Mouse (Mus musculus) frontal cortex, adult (tissue): ENCODE results near the gene Xpo1.
"Not testable (repeated sequence)": the region's sequence is repeated elsewhere in the genome, so short reads cannot be mapped to it uniquely, and the experiment has no call there.

Experiments used
- ATAC-seq: cut with Nextera tagmentation; 2 replicates; pipeline ENCODE4 v1.9.2; 2017; ENCODE audit warnings: mild to moderate bottlenecking, moderate library complexity, mixed read lengths; ENCODE audit not compliant: low TSS enrichment

Gene Xpo1

DNA sequence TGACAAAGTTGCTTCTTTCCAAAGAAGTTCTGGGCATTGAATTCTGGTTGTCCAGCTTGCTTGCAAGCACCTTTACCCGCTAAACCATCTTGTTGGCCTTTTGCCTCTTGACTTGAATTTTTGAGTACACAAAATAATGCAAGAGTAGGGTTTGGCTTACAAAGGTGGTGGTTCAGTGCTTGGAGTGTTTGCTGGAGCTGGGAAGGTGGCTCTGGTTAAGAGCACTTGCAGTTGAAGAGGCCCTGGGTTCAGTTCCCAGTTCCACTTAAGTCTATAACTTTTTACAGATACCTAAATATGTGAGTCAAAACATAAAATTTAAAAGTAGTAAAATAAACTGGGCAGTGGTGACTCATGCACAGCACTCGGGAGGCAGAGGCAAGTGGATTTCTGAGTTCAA is 42.5 kb downstream of the Xpo1 start:
- no peak for ATAC-seq

DNA sequence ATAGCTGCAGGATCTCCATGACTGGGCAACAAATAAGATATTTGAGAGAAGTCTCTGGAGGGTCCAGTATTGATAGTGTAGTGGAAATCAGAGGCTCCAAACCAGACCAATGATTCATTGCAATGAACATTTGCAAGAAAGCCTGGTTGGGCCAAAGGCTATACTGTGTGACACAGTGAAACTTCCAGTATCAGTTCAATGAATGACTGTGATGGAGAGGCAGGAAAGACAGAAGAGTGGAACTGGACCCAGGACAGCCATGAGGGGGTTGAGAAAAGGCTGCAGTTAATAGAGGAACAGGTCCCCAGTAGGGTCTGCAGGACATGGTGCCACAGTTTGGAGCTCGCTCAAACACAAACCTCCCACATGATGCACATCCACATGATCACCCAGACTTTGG is 44.1 kb downstream of the Xpo1 start:
- no peak for ATAC-seq

DNA sequence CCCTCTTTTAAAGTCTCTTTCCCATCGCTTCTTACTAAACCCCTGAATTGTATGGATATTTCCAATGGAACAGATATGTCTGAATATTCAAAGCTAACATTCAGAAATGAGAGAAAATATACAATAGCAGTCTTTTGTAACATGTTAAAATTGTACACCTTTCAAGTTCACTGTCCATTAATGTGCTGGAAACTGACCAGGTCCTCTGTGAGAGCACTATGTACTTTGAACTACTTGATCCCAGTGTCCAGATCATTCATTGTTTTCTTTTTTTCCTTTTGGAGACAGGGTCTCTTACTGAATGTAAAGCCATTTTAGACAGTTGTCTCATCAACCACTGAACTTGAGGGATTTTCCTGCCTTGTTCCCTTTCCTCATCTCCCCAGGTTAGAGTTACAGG is 47.3 kb downstream of the Xpo1 start:
- no peak for ATAC-seq

DNA sequence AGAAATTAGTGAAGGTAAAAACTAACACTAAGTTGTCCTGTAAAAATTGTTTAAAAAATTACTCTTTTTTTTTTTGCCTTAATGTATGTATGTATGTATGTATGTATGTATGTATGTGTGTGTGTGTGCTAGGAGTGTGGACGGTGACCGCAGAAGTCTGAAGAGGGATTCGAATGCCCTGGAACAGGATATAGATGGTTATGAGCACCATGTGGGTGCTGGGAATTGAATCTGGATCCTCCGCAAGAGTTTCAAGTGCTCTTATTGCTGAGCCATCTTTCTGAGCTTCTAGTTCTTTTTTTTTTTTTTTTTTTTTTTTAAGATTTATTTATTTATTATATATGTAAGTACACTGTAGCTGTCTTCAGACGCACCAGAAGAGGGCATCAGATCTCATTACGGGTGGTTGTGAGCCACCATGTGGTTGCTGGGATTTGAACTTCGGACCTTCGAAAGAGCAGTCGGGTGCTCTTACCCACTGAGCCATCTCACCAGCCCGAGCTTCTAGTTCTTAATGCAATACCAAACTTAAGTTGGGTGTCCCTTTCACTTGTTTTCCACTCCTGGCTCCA is 49.3 kb downstream of the Xpo1 start:
- not testable (repeated sequence) for ATAC-seq

DNA sequence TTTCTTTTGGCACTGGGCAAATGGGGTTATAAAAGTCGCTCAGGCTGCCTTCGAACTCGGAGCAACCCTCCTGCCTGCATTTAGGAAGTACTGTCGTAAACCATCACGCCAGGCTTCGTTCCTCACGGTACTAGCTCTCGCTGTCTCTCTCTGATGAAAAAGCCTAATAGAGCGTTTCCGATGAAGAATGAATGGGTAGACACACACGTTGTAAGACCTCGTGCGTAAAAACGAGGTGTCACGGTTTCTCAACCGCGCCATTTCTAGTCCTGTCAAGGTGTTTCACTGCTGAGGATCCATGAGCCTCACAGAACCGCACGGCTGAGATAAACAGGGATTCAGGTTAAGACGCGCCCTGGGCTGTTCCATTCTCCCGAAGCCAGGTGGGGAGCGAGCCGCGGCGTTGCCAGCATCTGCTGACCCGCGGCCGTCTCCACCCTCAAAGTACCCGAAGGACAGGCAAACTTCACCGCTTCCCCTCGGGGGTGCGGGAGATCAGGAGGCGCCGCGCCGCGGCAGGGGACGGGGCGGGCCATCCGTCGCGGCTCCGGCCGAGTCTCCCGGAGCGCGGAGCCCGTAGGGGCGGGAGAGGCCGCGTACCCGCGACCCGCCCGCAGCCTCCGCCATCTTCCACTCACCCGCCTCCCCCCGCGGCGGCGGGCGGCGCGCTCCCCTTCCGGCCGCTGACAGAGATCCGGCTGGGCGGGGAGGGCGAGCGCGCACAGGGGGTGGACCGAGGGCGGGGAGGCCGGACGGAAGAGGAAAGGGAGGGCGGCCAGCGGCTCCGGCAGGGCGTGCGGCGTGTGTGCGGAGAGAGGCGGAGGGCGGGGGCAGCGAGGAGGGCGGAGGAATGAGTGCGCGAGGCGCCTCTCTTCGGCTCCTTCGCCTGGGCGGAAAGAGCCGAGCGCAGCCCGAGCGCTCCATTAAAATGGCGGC is 50.1 kb downstream of the Xpo1 start:
- peak; percentile 95 for ATAC-seq

DNA sequence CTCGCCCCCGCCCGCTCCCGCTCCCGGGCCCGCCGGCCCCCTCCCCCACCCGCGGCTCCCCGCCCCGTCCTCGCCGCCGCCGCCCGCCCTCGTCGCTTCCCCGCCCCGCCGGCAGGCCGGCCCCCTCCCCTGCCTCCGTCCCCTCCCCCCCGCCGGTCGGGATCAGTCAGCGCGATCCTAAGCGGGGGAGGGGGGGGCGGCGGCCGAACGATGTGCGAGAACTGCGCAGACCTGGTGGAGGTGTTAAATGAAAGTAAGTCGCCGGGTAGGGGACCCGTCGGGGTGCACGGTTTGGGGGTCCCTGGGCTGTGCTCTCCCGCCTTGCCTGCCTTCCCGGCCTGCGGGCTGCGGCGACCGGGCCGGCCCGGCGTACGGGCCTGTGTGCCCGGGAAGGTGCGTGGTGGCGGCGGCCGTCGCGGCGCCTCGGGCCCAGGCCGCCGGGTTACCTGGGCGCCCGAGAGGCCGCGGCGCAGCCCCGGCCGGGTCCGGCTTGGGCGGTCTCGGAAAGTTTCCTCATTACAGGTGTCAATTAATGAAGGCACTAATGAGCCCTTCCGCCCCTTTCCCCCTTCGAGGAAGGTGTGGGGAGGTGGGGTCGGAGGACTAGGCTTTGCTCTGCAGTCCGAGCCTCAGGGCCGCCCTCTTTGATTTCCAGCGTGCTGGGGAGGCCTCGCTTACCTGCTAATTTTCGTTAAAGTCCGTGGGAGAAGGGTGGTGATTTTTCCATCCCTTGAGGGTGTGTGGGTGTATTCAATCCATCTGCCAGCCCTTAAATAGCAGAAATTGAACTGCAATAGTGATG is 51.1 kb downstream of the Xpo1 start, which contains the start of gene Usp34:
Gene Usp34, plus strand, starts transcription at position 132 of the 802 bp plus-strand sequence.
- peak; percentile 6; the same call in 1 of the 2 replicates for ATAC-seq

DNA sequence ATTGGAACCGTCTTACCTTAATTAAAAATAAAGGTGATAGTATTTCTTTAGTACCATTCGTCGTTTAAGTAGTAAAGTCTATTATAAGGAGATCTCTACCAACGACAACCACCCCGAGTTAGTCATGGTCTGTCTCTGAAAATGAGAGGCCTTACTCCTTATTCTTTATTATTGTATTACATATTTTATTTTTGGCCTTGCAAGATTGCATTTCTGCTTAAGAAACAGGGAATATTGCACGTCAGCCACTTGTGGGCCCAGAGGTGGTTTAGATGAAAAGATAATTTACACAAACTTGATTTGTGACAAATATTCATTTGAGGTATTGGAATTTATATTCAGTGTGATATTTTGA is 51.7 kb downstream of the Xpo1 start:
- ATAC-seq: no peak

DNA sequence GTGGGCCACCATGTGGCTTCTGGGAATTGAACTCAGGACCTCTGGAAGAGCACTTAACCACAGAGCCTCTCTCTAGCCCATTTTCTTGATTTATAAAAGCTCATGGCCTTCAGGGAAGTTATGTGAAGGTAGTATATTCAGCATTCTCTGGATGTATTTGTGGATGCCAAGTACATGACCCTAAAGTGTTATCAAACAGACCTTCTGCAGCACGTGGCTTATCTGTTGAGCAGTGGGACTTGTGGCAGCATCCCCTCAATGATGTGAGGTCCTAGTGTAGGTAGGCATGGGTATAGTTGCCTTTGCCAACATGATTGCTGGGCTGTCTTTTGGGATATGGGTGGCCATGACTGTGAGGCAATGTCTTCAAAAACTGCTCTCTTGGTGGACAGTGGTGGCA is 57.7 kb downstream of the Xpo1 start:
- no peak for ATAC-seq

DNA sequence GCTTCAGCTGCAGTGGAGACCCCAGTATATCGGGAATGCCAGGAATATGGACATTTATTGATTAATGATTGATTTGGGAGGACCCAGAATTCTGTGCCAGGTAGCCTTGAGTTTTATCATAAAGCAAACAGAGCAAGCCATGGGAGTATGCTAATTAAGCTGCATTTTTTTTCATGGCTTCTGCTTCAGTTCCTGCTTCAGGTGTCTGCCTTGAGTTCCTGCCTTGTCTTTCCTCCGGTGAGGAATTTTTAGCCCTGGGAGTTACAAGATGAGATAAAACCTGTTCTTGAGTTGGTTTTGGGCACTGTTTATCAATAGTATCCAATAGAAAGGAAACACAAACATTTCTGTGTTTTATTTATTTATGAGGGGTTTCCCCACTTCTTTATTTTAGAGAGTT is 73.6 kb downstream of the Xpo1 start:
- no peak for ATAC-seq

DNA sequence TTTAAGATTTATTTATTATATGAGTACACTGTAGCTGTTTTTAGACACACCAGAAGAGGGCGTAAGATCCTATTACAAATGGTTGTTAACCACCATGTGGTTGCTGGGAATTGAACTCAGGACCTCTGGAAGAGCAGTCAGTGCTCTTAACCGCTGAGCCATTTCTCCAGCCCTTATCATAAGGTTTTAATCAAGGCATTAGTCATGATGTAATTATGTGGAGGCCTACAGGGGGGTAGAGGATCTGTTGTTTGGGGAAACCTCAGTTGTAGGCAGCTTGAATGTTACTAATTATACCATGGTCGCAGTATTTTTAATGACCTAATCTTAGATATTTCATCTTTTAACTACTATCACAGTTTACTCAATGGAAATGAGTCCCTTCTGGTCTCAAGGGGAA is 76.3 kb downstream of the Xpo1 start:
- ATAC-seq: no peak

DNA sequence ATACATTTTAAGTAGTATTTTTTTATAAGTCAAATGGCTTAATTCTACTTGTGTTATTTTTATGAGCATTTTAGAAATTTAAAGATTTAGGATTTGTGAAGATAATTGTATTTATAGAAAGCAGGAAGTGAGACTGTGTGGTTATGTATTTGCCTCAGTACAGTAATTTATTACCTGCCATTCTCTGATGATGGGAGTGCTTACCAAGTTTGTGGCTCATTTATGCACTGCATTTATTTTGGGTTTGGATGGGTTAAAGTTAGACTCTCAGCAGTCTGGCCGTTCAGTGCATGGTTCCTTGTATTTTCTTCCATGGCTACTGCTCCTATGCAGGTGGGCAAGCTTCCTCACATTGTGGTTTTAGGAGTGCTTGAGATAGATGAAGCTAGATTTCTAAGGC is 79.3 kb downstream of the Xpo1 start:
- no peak for ATAC-seq
